Mouse (Mus musculus) adrenal gland, adult 8-10 months (tissue): ENCODE data around the gene Gm42417. TPM values are rescaled to one million over a fixed set of nuclear protein-coding genes. Genes with fewer than 3 reads are reported as not detected.

Experiments
- DNase-seq: peaks from one replicate; pipeline ENCODE4 v3.0.0; 2022
- total RNA-seq, 4 experiments: library from RNA; stranded (reverse); gene quantifications; 2 replicates each; pipeline ENCODE4 v1.2.4; 2022

Gene Gm42417
- total RNA-seq, 4 experiments from 2014 or later = not detected

- no peak for DNase-seq
These were observed 24.4 kb upstream of the Gm42417 start for GRCm38 (mm10) chr1:36563632-36564031.

- no peak for DNase-seq
These were observed 24.0 kb upstream of the Gm42417 start for GRCm38 (mm10) chr1:36563197-36563596.

- DNase-seq = no peak
These were observed 23.2 kb upstream of the Gm42417 start for GRCm38 (mm10) chr1:36562388-36562787.

- peak; percentile 67 for DNase-seq
These were observed 21.7 kb upstream of the Gm42417 start for GRCm38 (mm10) chr1:36560903-36561302.

GRCm38 (mm10) chr1:36559888-36560287 is 20.7 kb upstream of the Gm42417 start:
- no peak for DNase-seq

- no peak for DNase-seq
These were observed 20.0 kb upstream of the Gm42417 start for GRCm38 (mm10) chr1:36559256-36559655.

GRCm38 (mm10) chr1:36558031-36558993 is 19.1 kb upstream of the Gm42417 start, which contains the start of gene Sema4c:
Sema4c (minus strand) TSS chr1:36558349.
- DNase-seq = peak; percentile 57

GRCm38 (mm10) chr1:36557457-36558011 is 18.3 kb upstream of the Gm42417 start:
- peak; percentile 76 for DNase-seq

GRCm38 (mm10) chr1:36556553-36557456 is 17.6 kb upstream of the Gm42417 start:
- DNase-seq = peak; percentile 86

GRCm38 (mm10) chr1:36555798-36556395 is 16.7 kb upstream of the Gm42417 start:
- no peak for DNase-seq

- no peak for DNase-seq
These were observed 15.6 kb upstream of the Gm42417 start for GRCm38 (mm10) chr1:36554633-36555399.

GRCm38 (mm10) chr1:36552506-36552905 is 13.3 kb upstream of the Gm42417 start:
- DNase-seq = no peak

GRCm38 (mm10) chr1:36551904-36552303 is 12.7 kb upstream of the Gm42417 start:
- DNase-seq = no peak

GRCm38 (mm10) chr1:36550075-36550863 is 11.0 kb upstream of the Gm42417 start:
- DNase-seq = no peak

- DNase-seq = no peak
These were observed 10.3 kb upstream of the Gm42417 start for GRCm38 (mm10) chr1:36549491-36549890.

GRCm38 (mm10) chr1:36548771-36549170 is 9.5 kb upstream of the Gm42417 start:
- DNase-seq = no peak

- no peak for DNase-seq
These were observed 8.9 kb upstream of the Gm42417 start for GRCm38 (mm10) chr1:36547981-36548598.

- DNase-seq = peak; percentile 98
These were observed 7.8 kb upstream of the Gm42417 start, which contains the start of gene Ankrd39 for GRCm38 (mm10) chr1:36546888-36547471. Ankrd39 (minus strand) TSS chr1:36547445.

- no peak for DNase-seq
These were observed 6.8 kb upstream of the Gm42417 start for GRCm38 (mm10) chr1:36545845-36546600.
